ENCODE assay signal across 14 mouse cellular contexts in genomic region chr17:5829930-5830329, GRCm38 (mm10). TPM values are rescaled to one million over a fixed set of nuclear protein-coding genes. Genes with fewer than 3 reads are reported as not detected.
A peak's percentile ranks its signal among the peaks of the same experiment; 100 is the strongest.
DNase-seq lines count a peak whose midpoint lies in the region; ATAC-seq lines count a peak whose summit lies in the region.
"Had no signal": no experiment of that assay in that cellular context is flagged by ENCODE, and none has a peak within 500 bp of the region (broad histone marks: within the 10 kb centered on the region; RNA-seq: fewer than 3 reads in every experiment).

No protein-coding gene starts in this region.

- H3K4me1 ChIP-seq in liver, embryonic 16.5 days (ENCODE audit: control insufficient read depth, low read depth, low read length) = peaks cover 30% of the 10 kb centered on the region

- peak; percentile 91 for DNase-seq in heart, adult 11 months
- no peak for DNase-seq in heart, adult 8-10 months (ENCODE audit: low spot score)
- peak; percentile 36 for DNase-seq in c-Kit-positive CD71-negative TER-119-negative erythroid progenitor cells, embryonic 14.5 days (ENCODE audit: low read depth)
- peak; percentile 62 for DNase-seq in thymus, postnatal 14 days
- DNase-seq in retina, postnatal 1 day = no peak
- no peak for DNase-seq in ovary, postnatal 36 days (ENCODE audit: low spot score)
- DNase-seq in heart, postnatal 14 days = no peak
- DNase-seq: adrenal gland, postnatal 25 days; cerebellum, adult 8-10 months; gastrocnemius, postnatal 14 days; right cerebral cortex, adult 18-20 months had no signal

- peak overlapping the region; percentile 37 for H3K4me2 ChIP-seq in liver, embryonic 16.5 days (ENCODE audit: low read depth, low read length)

- H3K9me3 ChIP-seq in liver, embryonic 16.5 days (replicated peaks; ENCODE audit: control insufficient read depth, low read length) = no peaks in the 10 kb centered on the region

- H3K27ac ChIP-seq in liver, embryonic 16.5 days (ENCODE audit: low read length) = peak overlapping the region; percentile 78

- H3K27me3 ChIP-seq in liver, embryonic 16.5 days (ENCODE audit: control insufficient read depth, insufficient read depth, low read depth, low read length) = no peaks in the 10 kb centered on the region
- H3K27me3 ChIP-seq: Patski had no signal

- ATAC-seq in liver, embryonic 16.5 days (ENCODE audit: low read depth) = peak; percentile 52
- ATAC-seq: forebrain, embryonic 14.5 days; Patski had no signal

- 2% methylated on average over 3 of the region's 3 CpGs for WGBS in liver, embryonic 16.5 days (ENCODE audit: insufficient replicate concordance)

- no peak overlapping the region for H3K9ac ChIP-seq in liver, embryonic 16.5 days (ENCODE audit: low read depth, low read length)

- intact Hi-C loops in heart, postnatal 14 days (cut with DNase I) = no loop called here

- no peaks in the 10 kb centered on the region for H3K36me3 ChIP-seq in liver, embryonic 16.5 days (ENCODE audit: control insufficient read depth, insufficient read depth)

- no peak overlapping the region for H3K4me3 ChIP-seq in liver, embryonic 16.5 days (ENCODE audit: low read depth, low read length)

RNA-seq across cellular contexts. Expression of gene Snx9, which starts 11.2 kb away (rescaled TPM):
- total RNA-seq in heart, adult 8-10 months (2022) = 10 to 100 TPM; 29.0 to 32.4 (median 30.3) TPM
- polyA plus RNA-seq in liver, embryonic 16.5 days (2015; fragmentation: Nextera tagmentation; extraction: Ambion mirVana) = 9.9 and 10.5 TPM in 2 replicates
- total RNA-seq in heart, postnatal 14 days (2021) = 10 to 100 TPM; 31.5 to 33.3 TPM

Comparison
In these comparisons a context has a peak if more than half of its experiments do, and no peak if none do; other contexts are left out.
1. DNase-seq: peak in heart, adult 11 months (single experiment), c-Kit-positive CD71-negative TER-119-negative erythroid progenitor cells, embryonic 14.5 days (single experiment) and thymus, postnatal 14 days (single experiment); none in heart, adult 8-10 months (single experiment), retina, postnatal 1 day (single experiment), ovary, postnatal 36 days (single experiment) and heart, postnatal 14 days (0 of 2).